Mouse (Mus musculus) liver, adult 2 months (tissue): ENCODE results near the gene 4930426L09Rik. TPM values are rescaled to one million over a fixed set of nuclear protein-coding genes. Genes with fewer than 3 reads are reported as not detected.

Experiments
- DNase-seq: peaks from one replicate; pipeline ENCODE4 v3.0.0-alpha.2; 2011; ENCODE audit warnings: low read depth, low spot score; ENCODE audit errors: extremely low read depth
- H3K27ac ChIP-seq: fragments of 200-500 bp; replicated peaks from 2 replicates; pipeline ENCODE4 v1.5.1; 2012; ENCODE audit warnings: low read depth, mild to moderate bottlenecking, control low read depth, inconsistent platforms, low read length; ENCODE audit not compliant: insufficient read depth
- H3K27me3 ChIP-seq: fragments of 200-500 bp; 2 replicates; pipeline ENCODE4 v1.6.1; 2012; ENCODE audit warnings: mild to moderate bottlenecking, moderate library complexity, low read length, inconsistent platforms; ENCODE audit not compliant: control insufficient read depth, insufficient read depth
- H3K36me3 ChIP-seq: fragments of 200-500 bp; 2 replicates; pipeline ENCODE4 v1.6.1; 2012; ENCODE audit warnings: low read length, inconsistent platforms; ENCODE audit not compliant: control insufficient read depth, insufficient read depth
- H3K4me1 ChIP-seq: fragments of 200-500 bp; 2 replicates; pipeline ENCODE4 v1.6.1; 2011; ENCODE audit warnings: low read length; ENCODE audit not compliant: control insufficient read depth, insufficient read depth
- H3K4me3 ChIP-seq: fragments of 200-500 bp; 2 replicates; pipeline ENCODE4 v1.5.1; 2011; ENCODE audit warnings: low read depth, mild to moderate bottlenecking, control low read depth, low read length, moderate library complexity; ENCODE audit not compliant: insufficient read depth
- H3K79me2 ChIP-seq: fragments of 200-500 bp; 2 replicates; pipeline ENCODE4 v1.6.1; 2012; ENCODE audit warnings: inconsistent platforms, mild to moderate bottlenecking, low read length, moderate library complexity; ENCODE audit not compliant: control insufficient read depth, insufficient read depth
- H3K9ac ChIP-seq: fragments of 200-500 bp; 2 replicates; pipeline ENCODE4 v1.6.1; 2012; ENCODE audit warnings: low read depth, mild to moderate bottlenecking, control low read depth, inconsistent platforms, low read length
- CTCF ChIP-seq: fragments of 200-500 bp; IDR thresholded peaks from 2 replicates; pipeline ENCODE4 v1.5.1; 2011; ENCODE audit warnings: low read depth, low read length, control low read depth
- POLR2A ChIP-seq: fragments of 200-500 bp; IDR thresholded peaks from 2 replicates; pipeline ENCODE4 v1.6.1; 2011; ENCODE audit warnings: low read length, control low read depth; ENCODE audit not compliant: insufficient read depth; ENCODE audit errors: extremely low read depth
- WGBS: fragments of 180-500 bp; shearing (Covaris S2); methylation state at CpG from one replicate; pipeline ENCODE4 v1.1.7; 2018; 5-methylcytosine and 5-hydroxymethylcytosine counted together
- polyA plus RNA-seq: library from polyadenylated mRNA; depleted of rRNA; stranded (reverse); fragments of >200 nt; gene quantifications from 2 replicates; pipeline ENCODE4 v1.2.3, GENCODE M21; 2012
- total RNA-seq: library from RNA; depleted of rRNA; stranded (reverse); fragments of >200 nt; gene quantifications from 2 replicates; pipeline ENCODE4 v1.2.3, GENCODE M21; 2014

4930426L09Rik gene
- total and polyA plus RNA-seq, 2 experiments = 0.10 TPM; not detected in 1

GRCm38 (mm10) chr2:18974882-18975645, 23.1 kb upstream of the 4930426L09Rik start:
- no peak for DNase-seq
- Histone ChIP-seq H3K79me2 (peaks cover 2% of the 10 kb centered on the region; the same call in 1 of the 2 replicates), H3K36me3 (no peaks in the 10 kb centered on the region), H3K27ac (no peak overlapping the region), H3K27me3 (no peaks in the 10 kb centered on the region), H3K4me3 (no peak overlapping the region), H3K9ac (no peak overlapping the region), H3K4me1 (no peaks in the 10 kb centered on the region; the same call in none of the 2 replicates)
- TF ChIP-seq CTCF = no peak
- no peak for TF ChIP-seq POLR2A
- 70% methylated on average over 4 of the region's 4 CpGs for WGBS

GRCm38 (mm10) chr2:18976175-18976574, 22.0 kb upstream of the 4930426L09Rik start:
- H3K36me3 ChIP-seq = no peaks in the 10 kb centered on the region
- H3K79me2 ChIP-seq = peaks cover 6% of the 10 kb centered on the region; the same call in 1 of the 2 replicates
- WGBS = 81% methylated on average over 2 of the region's 2 CpGs
- H3K27ac ChIP-seq = no peak overlapping the region
- no peak overlapping the region for H3K9ac ChIP-seq
- TF ChIP-seq CTCF (no peak), POLR2A (no peak)
- no peak overlapping the region for H3K4me3 ChIP-seq
- H3K27me3 ChIP-seq = no peaks in the 10 kb centered on the region
- H3K4me1 ChIP-seq = no peaks in the 10 kb centered on the region; the same call in none of the 2 replicates
- DNase-seq = peak; percentile 28

GRCm38 (mm10) chr2:18977201-18977805, 20.8 kb upstream of the 4930426L09Rik start:
- no peaks in the 10 kb centered on the region; the same call in 1 of the 2 replicates for H3K4me1 ChIP-seq
- H3K4me3 ChIP-seq = no peak overlapping the region
- H3K27ac ChIP-seq = no peak overlapping the region
- TF ChIP-seq POLR2A (no peak), CTCF (no peak)
- no peaks in the 10 kb centered on the region for H3K36me3 ChIP-seq
- H3K79me2 ChIP-seq = peaks cover 4% of the 10 kb centered on the region; the same call in 1 of the 2 replicates
- H3K9ac ChIP-seq = no peak overlapping the region
- WGBS = 76% methylated on average over 10 of the region's 10 CpGs
- no peak for DNase-seq
- no peaks in the 10 kb centered on the region for H3K27me3 ChIP-seq

- no peak for DNase-seq
- Histone ChIP-seq H3K36me3 (no peaks in the 10 kb centered on the region), H3K79me2 (peaks cover 4% of the 10 kb centered on the region; the same call in 1 of the 2 replicates), H3K9ac (no peak overlapping the region), H3K27ac (no peak overlapping the region), H3K27me3 (no peaks in the 10 kb centered on the region), H3K4me1 (no peaks in the 10 kb centered on the region; the same call in 1 of the 2 replicates), H3K4me3 (no peak overlapping the region)
- WGBS = 87% methylated on average over 4 of the region's 4 CpGs
- TF ChIP-seq CTCF (no peak), POLR2A (no peak)
These were observed 19.1 kb upstream of the 4930426L09Rik start for GRCm38 (mm10) chr2:18979046-18979445.

- TF ChIP-seq POLR2A (no peak), CTCF (no peak)
- Histone ChIP-seq H3K4me1 (no peaks in the 10 kb centered on the region; the same call in 1 of the 2 replicates), H3K9ac (no peak overlapping the region), H3K27ac (no peak overlapping the region), H3K27me3 (no peaks in the 10 kb centered on the region), H3K4me3 (no peak overlapping the region), H3K36me3 (no peaks in the 10 kb centered on the region), H3K79me2 (peaks cover 4% of the 10 kb centered on the region; the same call in 1 of the 2 replicates)
- no peak for DNase-seq
- 81% methylated on average over 7 of the region's 7 CpGs for WGBS
These were observed 18.5 kb upstream of the 4930426L09Rik start for GRCm38 (mm10) chr2:18979675-18980074.
